Mouse (Mus musculus) CH12.LX (cell line): ENCODE measurements around the gene Dcst2.

Experiments
- CTCF ChIP-seq, 2 experiments: IDR thresholded peaks in 1 of 2; conservative IDR thresholded peaks in 1 of 2; 2 replicates each; pipeline ENCODE4 v1.5.1; 2011 to 2012; ENCODE audit warnings: low read depth in 2 of 2, low read length in 2 of 2, improper control_type of control experiment in 1 of 2, inconsistent platforms in 1 of 2, mild to moderate bottlenecking in 1 of 2, moderate library complexity in 1 of 2
- ETS1 ChIP-seq: conservative IDR thresholded peaks from 2 replicates; pipeline ENCODE4 v1.6.1; 2012; ENCODE audit warnings: low read depth, mild to moderate bottlenecking, inconsistent platforms, low read length, improper control_type of control experiment, moderate library complexity
- NRF1 ChIP-seq: IDR thresholded peaks from 2 replicates; pipeline ENCODE4 v1.6.1; 2014; ENCODE audit warnings: low read depth, mild to moderate bottlenecking, inconsistent platforms, low read length, improper control_type of control experiment, moderate library complexity
- POLR2A ChIP-seq: IDR thresholded peaks from 2 replicates; pipeline ENCODE4 v1.6.1; 2011; ENCODE audit warnings: low read depth, mild to moderate bottlenecking, improper control_type of control experiment, low read length

DNA sequence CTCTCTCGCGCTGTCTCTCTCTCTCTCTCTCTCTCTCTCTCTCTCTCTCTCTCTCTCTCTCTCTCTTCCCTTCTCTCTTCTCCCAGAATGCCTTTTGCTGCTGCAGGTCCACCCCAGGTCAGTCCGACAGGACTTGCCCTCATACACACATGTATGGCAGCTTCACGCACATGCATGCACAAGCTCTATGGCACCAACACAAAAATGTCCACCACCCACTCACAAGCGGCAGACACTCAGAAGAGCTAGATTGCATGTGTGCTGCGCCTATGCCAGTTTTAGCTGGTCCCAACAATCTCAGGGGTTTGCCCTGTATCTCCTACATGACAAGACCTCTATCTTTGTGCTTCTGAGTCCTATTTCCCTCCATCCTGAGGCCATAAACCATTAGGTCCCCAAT is 44.5 kb upstream of the Dcst2 start:
- TF ChIP-seq CTCF (conservative IDR thresholded peaks at IDR 0.05 in 1 of 2, IDR thresholded peaks at IDR 0.05 in 1 of 2; ENCODE audit: low read depth in 2 of 2, low read length in 2 of 2) (no peak), POLR2A (no peak), NRF1 (no peak), ETS1 (no peak)
